Mouse (Mus musculus) ES-CJ7 (cell line): ENCODE data around the gene Spag9.

Experiments
- DNase-seq: peaks from one replicate; pipeline ENCODE4 v3.0.0; 2011; ENCODE audit warnings: low read depth, low spot score

Spag9 gene

DNA sequence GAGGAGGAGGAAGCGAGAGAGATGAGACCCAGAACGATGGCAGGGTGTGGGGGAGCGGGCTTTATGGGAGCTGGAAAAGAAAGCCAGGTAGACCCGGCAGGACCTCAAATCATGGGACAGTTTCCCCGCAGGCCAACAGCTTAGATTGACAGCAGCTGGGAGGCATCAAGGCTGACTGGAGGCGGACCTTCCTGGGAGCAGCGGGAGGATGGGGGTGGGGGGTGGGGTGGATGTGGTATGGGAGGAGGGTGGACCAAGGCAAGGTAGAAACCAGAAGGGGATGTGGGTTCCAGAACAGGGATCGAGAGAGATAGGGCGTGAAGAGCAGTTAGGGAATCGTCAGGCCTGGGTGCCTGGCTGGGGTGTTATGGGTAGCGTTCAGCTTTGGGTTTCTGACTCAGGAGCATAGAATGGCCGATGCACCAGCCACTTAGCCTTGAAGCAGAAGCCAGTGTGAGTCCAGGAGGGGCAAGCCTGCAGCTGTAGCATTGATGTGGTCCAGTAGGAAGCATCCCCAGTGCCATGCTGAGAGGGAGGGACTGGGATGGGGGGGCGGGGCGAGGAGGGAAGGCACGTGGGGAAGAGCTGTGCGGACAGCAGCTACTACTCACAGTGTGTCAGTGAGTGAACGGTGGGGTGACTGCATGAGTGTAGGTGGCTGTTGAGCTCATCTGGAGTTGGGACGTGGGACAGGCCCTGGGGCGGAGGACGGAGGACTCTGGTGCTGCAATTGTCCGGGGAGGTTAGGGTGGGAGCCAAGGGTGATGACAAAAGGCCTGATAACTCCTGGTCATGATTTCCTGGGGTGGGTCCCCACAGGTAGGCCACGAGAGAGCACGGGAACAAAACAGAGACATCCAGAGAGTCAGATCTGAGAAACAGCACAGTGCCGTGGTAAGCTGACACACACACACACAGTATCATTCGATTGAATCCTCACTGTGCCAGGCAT, 154.9 kb downstream of the Spag9 start:
- peak; percentile 78 for DNase-seq

DNA sequence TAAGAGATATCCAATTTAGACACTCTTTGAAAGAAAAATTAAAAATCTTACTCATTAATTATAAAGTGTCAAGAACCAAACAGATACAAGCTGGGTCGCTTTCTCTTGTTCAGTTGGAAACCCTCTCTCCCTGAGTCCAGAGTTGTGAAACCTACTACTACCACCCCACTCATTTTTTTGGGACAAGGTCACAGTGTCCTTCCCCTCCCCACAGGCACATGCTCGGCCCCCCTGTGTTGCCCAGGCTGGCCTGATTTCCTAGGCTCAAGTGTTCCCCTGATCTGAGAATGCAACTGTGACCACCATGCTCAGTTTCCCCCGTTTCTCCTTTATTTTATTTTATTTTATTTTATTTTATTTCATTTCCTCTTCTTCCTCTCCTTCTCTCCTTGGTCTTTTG, 158.3 kb downstream of the Spag9 start:
- DNase-seq, result no peak

DNA sequence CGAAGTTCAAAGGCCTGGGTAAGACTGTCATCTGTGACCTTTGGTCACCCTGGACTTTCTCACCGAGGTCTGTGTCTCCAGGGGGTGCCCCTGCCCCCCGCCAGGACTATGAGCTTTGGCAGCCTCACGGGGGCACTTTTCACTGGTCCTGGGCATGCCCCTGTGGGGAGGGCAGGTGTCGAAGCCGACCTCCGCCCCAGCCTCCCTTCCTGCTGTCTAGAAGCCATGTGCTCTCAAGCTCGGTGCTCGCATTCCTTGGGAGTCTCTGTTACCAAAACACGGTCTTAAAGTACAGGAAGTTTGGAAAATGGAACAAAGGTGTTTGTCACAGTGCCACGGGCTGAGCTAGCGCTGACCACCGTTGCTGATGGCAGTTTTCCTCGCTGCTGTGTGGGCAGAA, 162.6 kb downstream of the Spag9 start:
- DNase-seq, result no peak

DNA sequence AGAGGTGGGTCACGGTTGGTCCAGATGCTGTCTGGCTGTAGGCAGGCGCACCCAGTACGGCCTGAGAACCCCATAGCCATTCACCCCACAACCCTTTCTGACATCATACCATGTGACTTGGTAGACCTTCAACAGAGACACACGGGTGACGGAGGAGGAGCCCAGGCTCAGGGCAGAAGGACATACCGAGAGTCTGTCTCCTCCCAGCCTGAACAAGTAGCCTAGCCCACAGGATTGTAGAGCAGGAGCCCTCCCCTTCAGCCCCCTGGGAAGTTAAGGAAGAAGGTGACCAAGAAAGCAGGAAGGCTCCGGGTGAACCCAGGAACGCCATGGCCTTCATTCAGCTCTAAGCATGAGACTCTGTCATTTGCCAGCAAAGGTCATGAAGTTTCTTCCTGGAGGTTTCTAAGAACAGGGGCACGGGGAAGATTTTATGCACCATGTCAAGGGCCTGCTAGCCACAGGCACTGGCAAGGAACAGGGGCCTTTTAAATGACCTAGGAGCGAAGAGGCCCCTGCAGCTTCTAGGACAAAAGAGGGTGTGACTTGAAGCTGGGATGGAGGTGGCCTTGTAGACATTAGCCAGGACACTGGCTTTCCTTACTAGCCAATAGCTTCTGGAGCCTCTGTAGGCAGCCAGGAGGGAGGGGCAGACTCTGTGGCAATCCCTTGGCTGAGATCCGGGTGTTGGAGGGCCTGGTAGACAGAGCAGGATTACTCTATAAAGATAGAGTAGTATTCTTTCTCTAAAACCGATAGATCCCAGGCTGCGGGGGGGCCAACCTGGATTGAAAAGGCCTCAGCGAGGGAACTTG, 163.4 kb downstream of the Spag9 start:
- peak; percentile 81 for DNase-seq

DNA sequence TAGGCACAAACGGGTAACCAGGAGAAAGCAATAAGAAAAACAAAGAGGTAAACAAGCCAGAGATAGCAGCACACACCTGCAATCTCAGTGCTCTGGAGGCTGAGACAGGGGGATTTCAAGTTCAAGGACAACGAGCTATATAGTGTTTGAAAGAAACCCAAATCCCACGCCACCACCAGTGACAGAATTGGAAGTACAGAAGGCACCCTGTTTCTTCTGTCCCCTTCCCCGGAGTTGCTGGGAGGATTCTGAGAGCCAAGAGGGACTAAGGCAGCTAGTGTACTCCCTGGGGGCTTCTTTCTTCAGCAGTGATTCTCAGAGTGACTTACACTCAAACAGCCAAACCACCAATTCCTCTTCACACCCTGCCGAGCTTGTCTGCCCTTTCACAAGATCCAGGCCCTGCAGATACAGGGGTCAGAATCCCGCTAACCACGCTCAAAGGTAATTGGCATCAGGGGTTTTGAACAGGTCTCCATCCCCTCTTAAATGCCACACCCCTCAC, 164.1 kb downstream of the Spag9 start:
- no peak for DNase-seq

DNA sequence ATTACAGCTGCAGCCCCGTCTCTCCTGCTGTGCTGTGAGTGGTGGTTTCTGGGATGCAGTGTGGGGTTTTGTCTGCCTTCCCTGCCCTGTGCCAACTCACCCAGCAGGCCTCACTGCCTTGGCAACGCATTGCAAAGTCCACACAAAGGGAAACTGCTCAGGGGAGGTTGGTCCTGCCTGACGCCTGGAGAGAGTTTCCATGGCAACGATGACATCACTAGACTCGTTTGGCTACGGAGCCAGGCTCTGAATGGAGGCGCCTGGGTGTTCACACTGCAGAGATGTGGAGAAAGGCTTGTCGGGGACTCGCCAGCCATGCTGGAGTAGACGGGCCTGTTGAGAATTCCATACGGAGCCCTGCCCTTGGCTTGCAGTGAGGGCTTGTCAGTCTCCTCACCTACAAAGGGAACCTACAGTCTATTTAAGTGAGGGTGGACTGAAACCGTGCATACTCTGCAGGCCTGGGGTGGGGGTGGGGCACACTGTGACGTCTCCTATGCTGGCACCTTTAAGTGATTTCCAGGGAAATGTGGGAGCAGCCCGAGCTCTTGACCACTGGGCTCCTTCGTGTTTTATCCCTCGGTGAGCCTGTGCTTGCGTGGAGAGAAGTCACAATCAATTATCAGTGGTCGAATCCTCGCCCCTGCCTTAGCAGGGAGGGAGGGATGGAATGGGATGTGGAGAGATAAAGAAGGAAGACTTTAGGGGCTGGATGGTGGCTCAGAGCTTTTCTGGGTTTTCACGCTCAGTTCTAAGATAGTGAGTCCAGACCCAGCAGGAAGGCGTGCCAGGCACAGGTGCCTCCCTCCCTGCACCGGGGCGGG, 164.8 kb downstream of the Spag9 start:
- peak; percentile 95 for DNase-seq

DNA sequence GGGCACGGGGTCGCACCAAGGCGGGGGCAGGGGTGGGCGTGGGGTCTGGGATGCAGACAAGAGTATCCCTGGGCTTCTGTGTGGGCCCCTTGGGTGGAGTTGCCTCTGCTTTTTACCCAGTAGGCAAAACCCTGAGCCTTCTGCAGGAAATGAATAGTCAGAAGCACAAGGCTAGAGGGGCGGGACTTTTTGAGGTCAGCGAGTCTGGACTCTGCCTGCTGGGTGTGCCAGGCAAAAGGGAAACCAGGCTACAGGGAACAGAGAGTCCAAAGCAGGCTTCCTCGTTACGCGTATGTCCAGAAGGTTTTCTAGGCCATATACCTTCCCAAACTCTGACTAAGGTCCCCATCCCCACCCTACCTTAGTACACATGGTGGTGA, 165.4 kb downstream of the Spag9 start:
- DNase-seq, result peak; percentile 60

DNA sequence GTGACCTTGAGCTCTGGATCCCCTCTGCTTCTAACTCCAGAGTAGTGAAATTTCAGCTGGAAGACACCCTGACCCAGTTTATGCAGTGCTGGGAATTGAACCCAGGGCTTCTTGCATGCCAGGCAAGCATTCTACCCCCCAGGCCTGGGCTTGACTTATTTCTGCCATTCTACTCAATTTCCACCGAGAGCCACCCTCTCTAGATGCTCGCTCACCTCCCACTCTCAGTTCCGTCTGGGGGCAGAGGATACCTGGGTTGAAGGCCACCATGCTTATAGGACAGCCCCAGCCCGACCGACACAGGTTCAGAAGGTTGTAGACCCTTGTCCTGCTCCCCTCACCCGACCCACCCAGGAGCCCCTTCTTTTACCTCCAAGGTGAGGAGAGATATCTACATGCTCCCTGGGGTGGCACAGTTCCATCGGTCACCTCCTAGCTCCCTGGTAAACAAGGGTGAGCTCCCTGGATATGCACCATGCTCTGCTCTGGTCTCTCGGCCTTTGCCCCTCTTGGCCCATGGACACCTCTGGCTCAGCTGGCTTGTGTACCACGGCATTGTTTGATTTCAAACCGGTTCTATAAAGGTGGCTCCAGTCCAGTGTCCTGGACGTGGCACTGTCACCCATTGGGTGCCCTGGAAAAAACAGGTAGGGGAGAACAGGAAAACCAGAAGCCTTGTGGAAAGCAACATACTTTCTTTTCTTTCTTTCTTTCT, 166.1 kb downstream of the Spag9 start:
- no peak for DNase-seq

DNA sequence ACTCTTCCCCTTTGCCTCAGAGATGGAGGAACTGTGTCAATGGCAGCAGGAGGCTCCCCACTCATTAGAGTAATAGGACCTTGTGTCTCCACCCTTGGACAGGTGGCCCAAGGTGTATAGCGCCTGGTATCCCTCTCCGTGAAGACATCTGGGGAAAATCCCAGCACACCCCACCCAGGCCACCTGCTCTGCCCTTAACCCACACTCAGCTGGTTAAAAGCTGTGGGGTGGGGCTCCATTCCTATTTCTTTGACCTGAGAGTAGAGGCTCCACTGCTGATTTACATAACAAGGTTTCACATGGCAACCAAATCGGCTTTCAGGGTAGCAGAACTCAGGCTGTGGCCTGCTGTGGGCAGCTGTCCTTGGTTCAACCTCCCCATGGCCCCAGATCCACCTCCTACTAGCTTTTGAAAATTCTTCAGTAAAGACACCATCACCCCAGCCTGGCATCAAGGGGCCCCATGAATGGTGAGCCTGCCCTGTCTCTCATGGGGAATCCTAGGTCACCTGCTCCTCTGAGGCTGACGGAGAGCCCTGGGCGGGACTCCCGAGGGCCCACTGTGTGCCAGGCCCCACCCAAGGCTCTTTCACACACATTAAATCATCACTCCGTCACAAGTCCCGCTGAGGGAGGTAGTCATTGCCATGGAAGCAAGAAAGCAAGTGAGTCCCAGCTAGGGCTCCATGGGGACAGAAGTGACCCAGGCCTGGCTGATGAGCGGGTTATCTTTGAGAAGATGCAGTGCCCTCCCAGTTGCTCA, 167.3 kb downstream of the Spag9 start:
- DNase-seq, result peak; percentile 93

DNA sequence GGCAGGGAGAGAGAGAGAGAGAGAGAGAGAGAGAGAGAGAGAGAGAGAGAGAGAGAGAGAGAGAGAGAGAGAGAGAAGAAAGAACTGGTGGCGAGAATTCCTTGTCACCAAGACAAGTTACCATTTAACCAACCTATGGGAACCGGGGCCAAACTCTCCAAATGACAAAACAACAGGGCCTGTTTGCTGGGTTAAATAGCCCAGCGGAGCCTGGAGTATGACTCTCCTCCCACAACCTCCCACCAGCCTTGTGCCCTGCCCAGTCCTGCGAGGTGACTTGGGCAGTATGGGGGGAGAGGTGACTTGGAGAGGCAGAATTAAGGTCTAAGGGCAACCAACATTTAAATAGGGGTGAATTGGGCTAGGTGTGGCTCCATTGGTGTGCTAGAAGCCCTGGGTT, 169.9 kb downstream of the Spag9 start:
- no peak for DNase-seq

DNA sequence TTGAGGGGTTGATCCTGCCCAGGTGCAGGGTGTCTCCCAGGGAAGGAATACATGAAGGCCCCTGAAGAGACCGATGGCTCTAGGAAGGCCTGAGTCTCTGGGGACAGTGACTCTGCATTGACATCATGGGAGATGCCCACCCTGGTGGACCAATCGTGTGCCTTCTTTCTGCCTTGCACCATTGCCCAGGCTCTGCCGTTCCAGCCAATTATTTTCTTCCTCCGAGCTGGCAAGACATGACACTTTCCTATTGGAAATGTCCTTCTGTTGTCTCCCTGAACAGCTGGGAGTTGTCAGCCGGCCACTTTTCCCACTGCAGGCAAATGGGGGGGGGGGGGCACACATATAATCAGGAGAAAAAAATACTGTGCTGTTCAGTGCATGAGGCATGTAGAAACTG, 172.3 kb downstream of the Spag9 start:
- DNase-seq, result no peak

DNA sequence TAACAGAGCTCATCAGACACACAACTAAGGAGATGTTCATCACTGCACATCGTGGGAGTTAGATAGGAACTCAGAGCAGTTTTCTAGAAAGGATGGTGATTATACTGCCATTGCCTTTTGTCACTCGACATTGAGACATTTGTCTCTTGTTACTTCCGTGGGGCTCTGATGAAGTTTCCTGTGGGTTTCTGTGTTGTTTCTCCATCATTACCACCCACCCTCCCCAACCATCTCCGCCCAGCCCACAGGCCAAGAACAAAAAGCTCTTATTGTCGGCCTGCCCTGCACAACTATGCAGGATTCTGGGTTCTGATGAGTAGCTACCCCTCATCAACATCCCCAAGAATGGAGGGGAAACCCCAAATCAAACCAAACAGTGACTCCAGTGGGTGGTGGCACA, 173.7 kb downstream of the Spag9 start:
- DNase-seq, result no peak

DNA sequence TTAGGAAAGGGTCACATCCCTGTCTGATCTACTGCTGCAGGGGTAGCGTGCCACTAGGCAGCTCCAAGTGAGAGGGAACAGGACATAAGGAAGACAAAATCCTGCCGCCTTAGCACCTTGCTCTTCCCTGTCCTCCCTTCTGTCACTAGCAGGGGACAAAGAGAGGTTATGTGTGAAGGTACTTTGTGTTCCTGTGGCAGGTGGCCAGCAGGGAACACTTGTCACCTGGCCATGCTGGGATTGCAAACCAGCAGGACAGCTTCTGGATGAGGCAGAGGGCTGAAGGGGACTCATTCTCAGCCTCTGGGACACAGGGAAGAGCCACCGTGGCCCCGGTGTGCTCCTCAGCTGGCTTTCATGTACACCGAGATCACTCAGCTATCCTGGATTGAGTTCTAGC, 175.8 kb downstream of the Spag9 start:
- DNase-seq, result no peak

DNA sequence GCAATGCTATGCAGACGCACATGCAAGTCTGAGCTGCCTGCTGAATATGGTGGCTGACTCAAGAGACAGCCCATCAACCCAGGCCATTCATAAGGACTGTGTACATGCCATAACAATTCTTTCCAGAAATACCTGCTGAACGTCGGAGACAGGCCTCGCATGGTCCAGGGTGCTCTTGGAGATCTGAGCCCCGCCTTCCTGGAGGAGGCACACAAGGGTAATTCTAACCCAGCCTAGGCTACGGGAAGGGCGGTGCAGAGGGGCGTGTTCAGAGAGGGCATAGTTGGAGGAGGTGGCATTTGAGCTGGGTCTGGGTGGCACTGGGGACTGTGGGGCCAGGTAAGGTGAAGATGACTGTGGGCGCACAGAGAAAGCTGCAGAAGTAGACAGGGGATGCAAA, 176.3 kb downstream of the Spag9 start:
- no peak for DNase-seq

DNA sequence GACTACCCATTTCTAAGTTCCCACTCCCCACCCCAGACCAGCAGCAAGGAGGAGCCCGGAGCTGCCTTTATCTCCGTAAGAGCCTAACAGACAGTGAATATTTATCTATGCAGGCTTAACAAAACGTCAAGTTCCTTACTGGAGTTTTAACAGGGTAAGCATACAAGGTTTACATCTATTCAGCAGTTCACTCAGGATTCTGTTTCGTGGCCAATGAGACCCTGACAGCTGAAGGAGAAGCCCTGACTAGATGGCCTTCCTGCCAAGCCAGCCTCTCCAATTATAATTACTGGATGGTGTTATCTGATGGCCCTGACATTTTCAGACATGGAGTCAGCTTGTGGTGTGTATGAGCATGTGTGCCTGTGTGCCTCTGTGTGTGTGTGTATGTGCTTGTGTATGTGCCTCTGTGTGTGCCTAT, 177.8 kb downstream of the Spag9 start:
- no peak for DNase-seq

DNA sequence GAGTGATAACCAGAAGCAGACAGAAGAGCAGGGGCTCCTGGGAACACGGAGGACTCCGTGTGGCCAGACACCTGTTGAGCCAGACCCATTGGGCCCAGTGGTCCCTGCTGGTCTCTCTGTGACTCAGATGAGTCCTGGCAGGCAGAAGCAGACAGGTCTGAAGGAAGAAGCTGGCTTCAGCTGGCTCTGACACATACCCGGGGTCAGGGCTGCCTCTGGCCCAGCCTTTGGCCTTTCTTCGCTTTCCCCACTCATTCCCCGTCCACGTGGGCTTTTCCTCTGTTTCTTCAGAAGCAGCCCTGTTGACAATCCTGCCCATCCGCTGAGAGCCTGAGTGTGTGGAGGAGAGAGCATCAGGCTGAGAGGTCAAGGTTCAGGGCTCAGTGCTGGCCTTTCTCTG, 179.4 kb downstream of the Spag9 start:
- DNase-seq, result no peak
